Mouse (Mus musculus) myocyte (in vitro differentiated cells): Measurements from ENCODE around the gene Rad9b. TPM values are rescaled to one million over a fixed set of nuclear protein-coding genes. Genes with fewer than 3 reads are reported as not detected.
"Not testable (repeated sequence)": the region's sequence is repeated elsewhere in the genome, so short reads cannot be mapped to it uniquely, and the experiment has no call there.

Source experiments
- H3K27me3 ChIP-seq: one replicate; pipeline ENCODE4 v1.6.1; 2011; ENCODE audit not compliant: control insufficient read depth, insufficient read depth, insufficient read length
- H3K36me3 ChIP-seq: one replicate; pipeline ENCODE4 v1.6.1; 2011; ENCODE audit not compliant: control insufficient read depth, insufficient read depth
- H3K4me2 ChIP-seq: one replicate; pipeline ENCODE4 v1.6.1; 2011; ENCODE audit warnings: low read depth, control low read depth
- H3K4me3 ChIP-seq: one replicate; pipeline ENCODE4 v1.5.1; 2011; ENCODE audit warnings: mild to moderate bottlenecking, control low read depth, moderate library complexity
- H3K79me2 ChIP-seq: one replicate; pipeline ENCODE4 v1.6.1; 2011; ENCODE audit not compliant: control insufficient read depth, insufficient read depth
- H3ac ChIP-seq: one replicate; pipeline ENCODE4 v1.6.1; 2011; ENCODE audit not compliant: control insufficient read depth, insufficient read length
- CEBPB ChIP-seq: IDR thresholded peaks from 2 replicates; pipeline ENCODE4 v1.6.1; 2011; ENCODE audit warnings: mild to moderate bottlenecking, moderate library complexity; ENCODE audit not compliant: poor library complexity, insufficient read depth, severe bottlenecking
- E2F4 ChIP-seq: IDR thresholded peaks from one replicate; pipeline ENCODE4 v1.6.1; 2011; ENCODE audit warnings: mild to moderate bottlenecking, control low read depth, moderate library complexity; ENCODE audit not compliant: insufficient read depth
- MAX ChIP-seq: IDR thresholded peaks from one replicate; pipeline ENCODE4 v1.6.1; 2011; ENCODE audit warnings: low read depth, mild to moderate bottlenecking, control low read depth
- MYOD1 ChIP-seq, 3 experiments: IDR thresholded peaks; one replicate each; pipeline ENCODE4 v1.6.1; 2011; ENCODE audit warnings: control low read depth in 2 of 3, low read depth in 2 of 3, mild to moderate bottlenecking in 2 of 3, moderate library complexity in 1 of 3; ENCODE audit not compliant: insufficient read length in 2 of 3, control insufficient read depth in 1 of 3
- MYOG ChIP-seq, 3 experiments: IDR thresholded peaks; one replicate each; pipeline ENCODE4 v1.6.1; 2011; ENCODE audit warnings: control low read depth in 2 of 3, low read depth in 2 of 3, mild to moderate bottlenecking in 2 of 3; ENCODE audit not compliant: insufficient read length in 2 of 3, control insufficient read depth in 1 of 3, insufficient read depth in 1 of 3
- POLR2A ChIP-seq: IDR thresholded peaks from one replicate; pipeline ENCODE4 v1.6.1; 2011; ENCODE audit warnings: low read depth, mild to moderate bottlenecking, control low read depth, moderate library complexity; ENCODE audit not compliant: insufficient read length
- POLR2AphosphoS2 ChIP-seq: IDR thresholded peaks from one replicate; pipeline ENCODE4 v1.6.1; 2011; ENCODE audit warnings: low read depth, control low read depth; ENCODE audit not compliant: insufficient read length
- REST ChIP-seq: IDR thresholded peaks from one replicate; pipeline ENCODE4 v1.6.1; 2011; ENCODE audit warnings: mild to moderate bottlenecking, control low read depth, moderate library complexity; ENCODE audit not compliant: insufficient read depth, insufficient read length
- SRF ChIP-seq: IDR thresholded peaks from one replicate; pipeline ENCODE4 v1.6.1; 2011; ENCODE audit warnings: low read depth; ENCODE audit not compliant: control insufficient read depth, insufficient read length
- TCF12 ChIP-seq: IDR thresholded peaks from one replicate; pipeline ENCODE4 v1.6.1; 2011; ENCODE audit warnings: mild to moderate bottlenecking, control low read depth; ENCODE audit not compliant: poor library complexity, insufficient read depth, severe bottlenecking
- TCF3 ChIP-seq: IDR thresholded peaks from one replicate; pipeline ENCODE4 v1.6.1; 2011; ENCODE audit warnings: low read depth, control low read depth; ENCODE audit not compliant: insufficient read length
- USF1 ChIP-seq: IDR thresholded peaks from one replicate; pipeline ENCODE4 v1.6.1; 2011; ENCODE audit warnings: low read depth, mild to moderate bottlenecking, control low read depth, moderate library complexity
- polyA plus RNA-seq: library from polyadenylated mRNA; unstranded; fragments of >200 nt; fragmentation: generic; extraction: Trizol; gene quantifications from one replicate; pipeline ENCODE4 v1.2.1, GENCODE M21; 2012; ENCODE audit warnings: missing spikeins

The Rad9b gene
- polyA plus RNA-seq, 1 experiment, result 1.9 TPM

GRCm38 (mm10) chr5:122319474-122320204 lies 34.4 kb downstream of the Rad9b start:
- no peaks in the 10 kb centered on the region for H3K36me3 ChIP-seq
- no peaks in the 10 kb centered on the region for H3K79me2 ChIP-seq
- H3K4me3 ChIP-seq, result no peak overlapping the region
- TF ChIP-seq SRF (no peak), TCF12 (no peak), E2F4 (no peak), POLR2A (no peak), MYOG (IDR thresholded peaks at IDR 0.05; ENCODE audit: control insufficient read depth in 1 of 3, insufficient read depth in 1 of 3, insufficient read length in 2 of 3, low read depth in 2 of 3) (no peak), REST (no peak), CEBPB (no peak), POLR2AphosphoS2 (no peak), MYOD1 (IDR thresholded peaks at IDR 0.05; ENCODE audit: control insufficient read depth in 1 of 3, insufficient read length in 2 of 3, low read depth in 2 of 3) (no peak), MAX (no peak), TCF3 (no peak), USF1 (no peak)
- no peak overlapping the region for H3K4me2 ChIP-seq
- no peaks in the 10 kb centered on the region for H3K27me3 ChIP-seq
- H3ac ChIP-seq, result no peak overlapping the region

- not testable (repeated sequence) for H3K4me3 ChIP-seq, H3K36me3 ChIP-seq, H3K27me3 ChIP-seq, H3K79me2 ChIP-seq, H3ac ChIP-seq, H3K4me2 ChIP-seq
Measured at GRCm38 (mm10) chr5:122318976-122319375, 35.1 kb downstream of the Rad9b start.

GRCm38 (mm10) chr5:122318100-122318499 lies 35.9 kb downstream of the Rad9b start:
- no peak overlapping the region for H3K4me3 ChIP-seq
- H3K27me3 ChIP-seq, result no peaks in the 10 kb centered on the region
- no peaks in the 10 kb centered on the region for H3K36me3 ChIP-seq
- no peaks in the 10 kb centered on the region for H3K79me2 ChIP-seq
- H3K4me2 ChIP-seq, result no peak overlapping the region
- H3ac ChIP-seq, result no peak overlapping the region
- TF ChIP-seq POLR2AphosphoS2 (no peak), MYOD1 (IDR thresholded peaks at IDR 0.05; ENCODE audit: control insufficient read depth in 1 of 3, insufficient read length in 2 of 3, low read depth in 2 of 3) (no peak), POLR2A (no peak), MYOG (IDR thresholded peaks at IDR 0.05; ENCODE audit: control insufficient read depth in 1 of 3, insufficient read depth in 1 of 3, insufficient read length in 2 of 3, low read depth in 2 of 3) (no peak), TCF3 (no peak), E2F4 (no peak), CEBPB (no peak), REST (no peak), TCF12 (no peak), MAX (no peak), SRF (no peak), USF1 (no peak)

GRCm38 (mm10) chr5:122317329-122318045 lies 36.5 kb downstream of the Rad9b start:
- no peak overlapping the region for H3K4me2 ChIP-seq
- no peaks in the 10 kb centered on the region for H3K27me3 ChIP-seq
- TF ChIP-seq POLR2AphosphoS2 (no peak), TCF3 (no peak), CEBPB (no peak), E2F4 (no peak), MAX (no peak), POLR2A (no peak), USF1 (no peak), MYOG (IDR thresholded peaks at IDR 0.05; ENCODE audit: control insufficient read depth in 1 of 3, insufficient read depth in 1 of 3, insufficient read length in 2 of 3, low read depth in 2 of 3) (no peak), REST (no peak), SRF (no peak), MYOD1 (IDR thresholded peaks at IDR 0.05; ENCODE audit: control insufficient read depth in 1 of 3, insufficient read length in 2 of 3, low read depth in 2 of 3) (no peak), TCF12 (no peak)
- no peaks in the 10 kb centered on the region for H3K36me3 ChIP-seq
- H3K79me2 ChIP-seq, result no peaks in the 10 kb centered on the region
- no peak overlapping the region for H3K4me3 ChIP-seq
- no peak overlapping the region for H3ac ChIP-seq
